Mouse (Mus musculus): Measurements from ENCODE around the gene Rapgefl1. TPM values are rescaled to one million over a fixed set of nuclear protein-coding genes. Genes with fewer than 3 reads are reported as not detected.
"Not testable (repeated sequence)": the region's sequence is repeated elsewhere in the genome, so short reads cannot be mapped to it uniquely, and the experiment has no call there.

The Rapgefl1 gene
- polyA plus RNA-seq, 1 experiment from 2014 or later: 8.8 TPM

DNA sequence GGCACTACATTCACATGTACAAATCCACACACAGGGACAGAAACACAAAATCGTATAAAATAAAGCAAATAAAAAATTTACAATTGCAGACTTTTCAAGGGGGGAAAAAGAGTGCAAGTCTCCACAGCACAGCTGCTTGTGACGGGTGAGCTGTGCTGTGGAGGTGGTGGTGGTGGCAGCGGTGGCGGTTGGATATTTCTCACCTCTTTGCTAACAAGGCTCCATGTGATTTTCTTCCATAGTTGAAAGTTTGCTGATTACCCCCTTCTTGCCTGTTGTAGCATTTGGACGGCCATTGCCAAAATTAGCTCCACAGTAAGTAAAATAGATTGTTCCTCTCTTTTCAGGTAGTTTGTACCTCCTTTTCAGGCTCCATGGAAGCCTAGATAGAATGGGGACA is 32.0 kb upstream of the Rapgefl1 start, which contains the start of gene Casc3:
Gene Casc3, plus strand, starts transcription at position 301 of the 400 bp plus-strand sequence.
- ATAC-seq (ENCODE audit: low FRiP score, low TSS enrichment): no peak
- no peak within 1 kb of the TSS for H3K4me3 ChIP-seq (replicated peaks; ENCODE audit: low read depth, low read length)
- no peaks in the 10 kb centered on the region for H3K27me3 ChIP-seq (ENCODE audit: control insufficient read depth, insufficient read depth, low read length)
- H3K9me3 ChIP-seq (ENCODE audit: control insufficient read depth, low read length): no peaks in the 10 kb centered on the region
- no peak within 1 kb of the TSS for H3K27ac ChIP-seq (replicated peaks; ENCODE audit: low read depth, low read length)
- H3K36me3 ChIP-seq (ENCODE audit: control insufficient read depth, insufficient read depth, low read length): peaks cover 86% of the 10 kb centered on the region
- no peak within 1 kb of the TSS for H3K9ac ChIP-seq (replicated peaks; ENCODE audit: low read length)
- no peak within 1 kb of the TSS for H3K4me2 ChIP-seq (ENCODE audit: low read length)
- no peaks in the 10 kb centered on the region for H3K4me1 ChIP-seq (ENCODE audit: control insufficient read depth, insufficient read depth, low read length)
- 97% methylated on average over 5 of the region's 5 CpGs for WGBS
- DNase-seq: no peak

DNA sequence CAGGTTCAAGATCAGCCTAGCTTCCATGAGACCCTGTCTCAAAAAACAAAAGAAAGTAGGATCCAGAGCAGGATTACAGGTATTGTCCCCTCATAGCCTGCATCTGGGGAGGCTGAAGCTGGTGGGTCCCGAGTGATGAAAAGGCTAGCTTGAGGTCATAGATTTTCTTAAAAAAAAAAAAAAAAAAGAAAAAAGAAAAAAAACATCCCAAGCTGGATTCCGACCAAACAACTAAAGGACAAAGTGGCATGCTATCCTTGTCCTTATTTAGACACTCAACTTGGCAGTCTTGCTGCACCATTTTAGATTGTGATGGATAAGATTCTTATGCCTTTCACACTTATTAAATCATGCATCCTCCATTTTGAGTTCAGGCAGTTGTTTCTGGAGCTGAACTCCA is 28.2 kb upstream of the Rapgefl1 start:
- Histone ChIP-seq H3K27ac (replicated peaks; ENCODE audit: low read depth, low read length) (no peak overlapping the region), H3K9ac (replicated peaks; ENCODE audit: low read length) (no peak overlapping the region), H3K36me3 (ENCODE audit: control insufficient read depth, insufficient read depth, low read length) (peaks cover 69% of the 10 kb centered on the region), H3K27me3 (ENCODE audit: control insufficient read depth, insufficient read depth, low read length) (no peaks in the 10 kb centered on the region), H3K4me2 (ENCODE audit: low read length) (no peak overlapping the region), H3K4me3 (replicated peaks; ENCODE audit: low read depth, low read length) (no peak overlapping the region), H3K4me1 (ENCODE audit: control insufficient read depth, insufficient read depth, low read length) (peaks cover 14% of the 10 kb centered on the region), H3K9me3 (ENCODE audit: control insufficient read depth, low read length) (no peaks in the 10 kb centered on the region)
- 72% methylated on average over 2 of the region's 2 CpGs for WGBS
- ATAC-seq (ENCODE audit: low FRiP score, low TSS enrichment) (no peak), DNase-seq (no peak)

DNA sequence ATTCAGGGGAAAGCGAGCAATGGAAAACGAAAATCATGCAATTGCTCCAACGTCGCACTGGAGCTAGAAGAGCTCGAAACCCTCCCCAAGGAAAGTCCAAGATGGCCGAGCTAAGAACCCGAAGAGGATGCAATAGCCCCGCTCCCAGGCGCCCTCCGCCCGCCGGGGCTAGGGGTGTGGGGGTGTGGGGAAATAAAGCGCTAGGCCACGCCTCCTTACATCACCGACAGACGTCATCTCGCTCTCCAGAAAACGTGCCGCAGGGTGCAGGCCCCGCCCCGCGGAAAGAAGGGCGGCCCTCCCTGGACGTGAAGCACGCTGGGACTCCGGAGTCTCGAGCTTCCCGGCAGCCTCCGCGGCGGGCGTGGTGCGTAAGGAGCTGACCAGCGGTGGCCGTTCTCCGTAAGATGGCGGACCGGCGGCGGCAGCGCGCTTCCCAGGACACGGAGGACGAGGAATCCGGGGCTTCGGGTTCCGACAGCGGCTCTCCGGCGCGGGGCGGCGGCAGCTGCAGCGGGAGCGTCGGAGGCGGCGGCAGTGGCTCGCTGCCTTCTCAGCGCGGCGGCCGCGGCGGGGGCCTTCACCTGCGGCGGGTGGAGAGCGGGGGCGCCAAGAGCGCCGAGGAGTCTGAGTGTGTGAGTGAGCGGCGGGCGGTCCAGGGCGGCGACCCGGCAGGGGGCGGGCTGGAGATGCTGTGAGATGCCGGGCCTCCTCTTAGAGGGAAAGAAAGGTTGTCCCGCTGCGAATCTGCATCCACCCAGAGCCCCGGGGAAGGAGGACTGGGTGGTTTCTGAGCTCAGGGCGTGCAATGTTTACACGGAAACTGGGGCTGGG is 26.9 kb upstream of the Rapgefl1 start:
- peaks cover 63% of the 10 kb centered on the region for H3K36me3 ChIP-seq (ENCODE audit: control insufficient read depth, insufficient read depth, low read length)
- peak overlapping the region; percentile 94 for H3K9ac ChIP-seq (replicated peaks; ENCODE audit: low read length)
- WGBS: under 1% methylated on average over 84 of the region's 84 CpGs
- DNase-seq (peak; percentile 100), ATAC-seq (ENCODE audit: low FRiP score, low TSS enrichment) (peak; percentile 97)
- peaks cover 14% of the 10 kb centered on the region for H3K4me1 ChIP-seq (ENCODE audit: control insufficient read depth, insufficient read depth, low read length)
- no peaks in the 10 kb centered on the region for H3K9me3 ChIP-seq (ENCODE audit: control insufficient read depth, low read length)
- peak overlapping the region; percentile 98 for H3K27ac ChIP-seq (replicated peaks; ENCODE audit: low read depth, low read length)
- H3K4me3 ChIP-seq (replicated peaks; ENCODE audit: low read depth, low read length): peak overlapping the region; percentile 81
- no peaks in the 10 kb centered on the region for H3K27me3 ChIP-seq (ENCODE audit: control insufficient read depth, insufficient read depth, low read length)
- peak overlapping the region; percentile 82 for H3K4me2 ChIP-seq (ENCODE audit: low read length)

DNA sequence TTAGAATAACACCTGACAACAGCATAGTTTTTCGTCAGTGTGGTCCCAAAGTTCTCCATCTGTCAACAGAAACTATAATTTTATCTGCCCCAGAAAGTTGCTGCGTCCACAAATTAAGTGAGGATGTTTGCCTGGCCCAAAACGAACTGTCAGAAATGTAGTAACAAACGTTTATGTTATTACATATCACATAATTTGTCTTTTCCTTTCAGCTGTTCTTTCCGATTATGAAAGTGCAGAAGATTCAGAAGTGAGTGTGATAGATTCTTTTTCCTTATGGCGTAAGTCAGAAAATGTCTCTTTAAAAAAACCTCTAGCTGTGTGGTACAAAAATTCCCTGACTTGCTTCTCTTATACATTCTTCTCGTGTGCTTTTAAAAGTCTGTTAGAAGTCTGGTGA is 25.9 kb upstream of the Rapgefl1 start:
- no peak for DNase-seq
- ATAC-seq (ENCODE audit: low FRiP score, low TSS enrichment): no peak
- H3K4me1 ChIP-seq (ENCODE audit: control insufficient read depth, insufficient read depth, low read length): peaks cover 14% of the 10 kb centered on the region
- no peak overlapping the region; the same call in 1 of the 2 replicates for H3K27ac ChIP-seq (replicated peaks; ENCODE audit: low read depth, low read length)
- H3K4me3 ChIP-seq (replicated peaks; ENCODE audit: low read depth, low read length): peak overlapping the region; percentile 81
- no peaks in the 10 kb centered on the region for H3K9me3 ChIP-seq (ENCODE audit: control insufficient read depth, low read length)
- H3K4me2 ChIP-seq (ENCODE audit: low read length): peak overlapping the region; percentile 82
- H3K36me3 ChIP-seq (ENCODE audit: control insufficient read depth, insufficient read depth, low read length): peaks cover 60% of the 10 kb centered on the region
- no peaks in the 10 kb centered on the region for H3K27me3 ChIP-seq (ENCODE audit: control insufficient read depth, insufficient read depth, low read length)
- WGBS: 81% methylated on average over 7 of the region's 7 CpGs
- H3K9ac ChIP-seq (replicated peaks; ENCODE audit: low read length): peak overlapping the region; percentile 94

DNA sequence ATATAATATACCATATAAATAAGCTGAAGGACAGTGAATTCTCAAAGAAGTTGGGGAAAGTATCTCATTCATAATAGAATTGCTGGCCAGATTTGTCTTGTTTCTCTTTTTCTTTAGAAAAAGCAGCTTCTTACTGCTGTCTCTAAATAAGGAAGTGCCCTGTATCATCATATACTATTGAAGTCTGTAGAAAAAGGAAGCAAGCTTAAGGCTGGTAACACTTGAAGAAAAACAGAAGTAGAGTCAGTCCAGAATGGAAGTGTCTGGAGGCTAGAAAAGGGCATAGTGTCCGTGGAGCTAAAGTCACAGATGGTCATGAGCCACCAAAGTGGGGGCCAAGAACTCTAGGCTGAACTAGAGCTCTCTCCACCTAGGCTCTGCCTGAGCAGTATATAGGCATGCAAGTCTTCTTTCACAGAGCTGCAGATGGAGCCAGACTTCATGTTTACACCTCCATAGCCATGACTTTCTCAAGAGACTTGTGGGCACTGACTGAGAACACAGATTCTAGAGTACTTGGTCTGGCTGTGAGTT is 19.8 kb upstream of the Rapgefl1 start:
- no peak overlapping the region for H3K4me3 ChIP-seq (replicated peaks; ENCODE audit: low read depth, low read length)
- H3K27ac ChIP-seq (replicated peaks; ENCODE audit: low read depth, low read length): no peak overlapping the region
- H3K27me3 ChIP-seq (ENCODE audit: control insufficient read depth, insufficient read depth, low read length): no peaks in the 10 kb centered on the region
- no peaks in the 10 kb centered on the region for H3K9me3 ChIP-seq (ENCODE audit: control insufficient read depth, low read length)
- H3K4me1 ChIP-seq (ENCODE audit: control insufficient read depth, insufficient read depth, low read length): peaks cover 1% of the 10 kb centered on the region; the same call in 1 of the 2 replicates
- H3K9ac ChIP-seq (replicated peaks; ENCODE audit: low read length): no peak overlapping the region
- 100% methylated on average over 1 of the region's 1 CpGs for WGBS
- ATAC-seq (ENCODE audit: low FRiP score, low TSS enrichment) (no peak), DNase-seq (no peak)
- peaks cover 85% of the 10 kb centered on the region for H3K36me3 ChIP-seq (ENCODE audit: control insufficient read depth, insufficient read depth, low read length)
- no peak overlapping the region for H3K4me2 ChIP-seq (ENCODE audit: low read length)

DNA sequence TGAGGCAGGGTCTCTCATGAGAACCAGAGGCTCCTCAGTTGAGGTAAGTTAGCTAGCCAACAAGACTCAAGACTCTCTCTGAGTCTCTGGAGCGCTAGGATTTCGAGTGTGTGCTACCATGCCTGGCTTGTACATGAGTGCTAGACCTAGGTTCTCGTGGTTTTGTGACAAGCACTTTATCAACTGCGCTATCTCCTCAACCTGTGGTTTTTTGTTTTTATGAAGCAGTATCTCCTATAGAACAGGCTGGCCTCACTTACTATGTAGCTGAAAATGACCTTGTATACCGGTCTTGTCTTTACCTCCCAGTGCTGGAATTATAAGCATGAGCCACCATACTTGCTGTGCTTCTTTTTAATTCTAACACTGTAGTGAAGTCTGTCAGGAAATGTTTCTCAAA is 15.6 kb upstream of the Rapgefl1 start:
- no peaks in the 10 kb centered on the region for H3K9me3 ChIP-seq (ENCODE audit: control insufficient read depth, low read length)
- ATAC-seq (ENCODE audit: low FRiP score, low TSS enrichment) (no peak), DNase-seq (no peak)
- no peak overlapping the region for H3K4me2 ChIP-seq (ENCODE audit: low read length)
- H3K27ac ChIP-seq (replicated peaks; ENCODE audit: low read depth, low read length): no peak overlapping the region
- no peaks in the 10 kb centered on the region for H3K4me1 ChIP-seq (ENCODE audit: control insufficient read depth, insufficient read depth, low read length)
- 98% methylated on average over 5 of the region's 5 CpGs for WGBS
- no peak overlapping the region for H3K4me3 ChIP-seq (replicated peaks; ENCODE audit: low read depth, low read length)
- H3K9ac ChIP-seq (replicated peaks; ENCODE audit: low read length): no peak overlapping the region
- H3K36me3 ChIP-seq (ENCODE audit: control insufficient read depth, insufficient read depth, low read length): peaks cover 91% of the 10 kb centered on the region
- H3K27me3 ChIP-seq (ENCODE audit: control insufficient read depth, insufficient read depth, low read length): no peaks in the 10 kb centered on the region

DNA sequence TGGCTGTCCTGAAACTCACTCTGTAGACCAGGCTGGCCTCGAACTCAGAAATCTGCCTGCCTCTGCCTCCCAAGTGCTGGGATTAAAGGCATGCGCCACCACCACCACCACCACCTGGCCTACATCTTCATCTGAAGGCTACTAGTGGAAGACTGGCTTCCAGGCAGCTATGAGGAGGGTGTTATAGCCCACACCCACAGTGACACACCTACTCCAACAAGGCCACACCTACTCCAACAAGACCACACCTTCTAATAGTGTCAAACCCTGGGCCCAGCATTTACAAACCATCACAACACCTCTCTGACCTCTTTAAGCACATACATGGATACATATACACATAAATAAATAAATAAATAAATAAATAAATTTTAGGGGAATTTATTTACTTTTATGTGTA is 10.5 kb upstream of the Rapgefl1 start:
- H3K36me3 ChIP-seq (ENCODE audit: control insufficient read depth, insufficient read depth, low read length): peaks cover 90% of the 10 kb centered on the region
- H3K27me3 ChIP-seq (ENCODE audit: control insufficient read depth, insufficient read depth, low read length); H3K9me3 ChIP-seq (ENCODE audit: control insufficient read depth, low read length); H3K4me3 ChIP-seq (replicated peaks; ENCODE audit: low read depth, low read length); ATAC-seq (ENCODE audit: low FRiP score, low TSS enrichment); DNase-seq; H3K9ac ChIP-seq (replicated peaks; ENCODE audit: low read length); H3K4me2 ChIP-seq (ENCODE audit: low read length); H3K4me1 ChIP-seq (ENCODE audit: control insufficient read depth, insufficient read depth, low read length); H3K27ac ChIP-seq (replicated peaks; ENCODE audit: low read depth, low read length): not testable (repeated sequence)
- 100% methylated on average over 2 of the region's 2 CpGs for WGBS

DNA sequence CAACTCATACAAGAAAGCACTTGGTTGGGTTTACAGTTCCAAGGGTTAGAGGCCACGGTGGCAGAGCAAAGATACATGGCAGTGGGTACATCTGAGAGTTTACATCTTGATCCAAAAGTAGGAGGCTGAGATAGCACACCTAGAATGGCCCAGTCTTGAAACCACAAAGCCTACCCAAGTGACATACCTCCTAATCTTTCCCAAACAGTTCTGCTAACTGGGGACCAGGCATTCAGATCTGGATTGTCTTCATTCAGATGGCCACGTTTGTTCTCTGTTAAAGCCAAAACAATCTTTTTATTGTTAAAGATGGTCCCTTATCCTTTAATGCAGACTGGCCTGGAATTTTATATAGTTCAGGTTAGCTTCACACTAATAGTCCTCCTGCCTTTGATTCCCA is 8.7 kb upstream of the Rapgefl1 start:
- 93% methylated on average over 2 of the region's 2 CpGs for WGBS
- DNase-seq: no peak
- Histone ChIP-seq H3K36me3 (ENCODE audit: control insufficient read depth, insufficient read depth, low read length) (peaks cover 90% of the 10 kb centered on the region), H3K4me1 (ENCODE audit: control insufficient read depth, insufficient read depth, low read length) (no peaks in the 10 kb centered on the region), H3K9ac (replicated peaks; ENCODE audit: low read length) (no peak overlapping the region), H3K4me2 (ENCODE audit: low read length) (no peak overlapping the region), H3K9me3 (ENCODE audit: control insufficient read depth, low read length) (no peaks in the 10 kb centered on the region), H3K27ac (replicated peaks; ENCODE audit: low read depth, low read length) (no peak overlapping the region), H3K4me3 (replicated peaks; ENCODE audit: low read depth, low read length) (no peak overlapping the region), H3K27me3 (ENCODE audit: control insufficient read depth, insufficient read depth, low read length) (no peaks in the 10 kb centered on the region)
- ATAC-seq (ENCODE audit: low FRiP score, low TSS enrichment): no peak

Data from midbrain, embryonic 14.5 days (tissue).